Mouse (Mus musculus): ENCODE results near the gene Arhgap6. TPM values are rescaled to one million over a fixed set of nuclear protein-coding genes. Genes with fewer than 3 reads are reported as not detected.

Arhgap6 gene
- polyA plus RNA-seq (2012; rRNA removed), result 0.64 and 1.2 TPM in 2 replicates

DNA sequence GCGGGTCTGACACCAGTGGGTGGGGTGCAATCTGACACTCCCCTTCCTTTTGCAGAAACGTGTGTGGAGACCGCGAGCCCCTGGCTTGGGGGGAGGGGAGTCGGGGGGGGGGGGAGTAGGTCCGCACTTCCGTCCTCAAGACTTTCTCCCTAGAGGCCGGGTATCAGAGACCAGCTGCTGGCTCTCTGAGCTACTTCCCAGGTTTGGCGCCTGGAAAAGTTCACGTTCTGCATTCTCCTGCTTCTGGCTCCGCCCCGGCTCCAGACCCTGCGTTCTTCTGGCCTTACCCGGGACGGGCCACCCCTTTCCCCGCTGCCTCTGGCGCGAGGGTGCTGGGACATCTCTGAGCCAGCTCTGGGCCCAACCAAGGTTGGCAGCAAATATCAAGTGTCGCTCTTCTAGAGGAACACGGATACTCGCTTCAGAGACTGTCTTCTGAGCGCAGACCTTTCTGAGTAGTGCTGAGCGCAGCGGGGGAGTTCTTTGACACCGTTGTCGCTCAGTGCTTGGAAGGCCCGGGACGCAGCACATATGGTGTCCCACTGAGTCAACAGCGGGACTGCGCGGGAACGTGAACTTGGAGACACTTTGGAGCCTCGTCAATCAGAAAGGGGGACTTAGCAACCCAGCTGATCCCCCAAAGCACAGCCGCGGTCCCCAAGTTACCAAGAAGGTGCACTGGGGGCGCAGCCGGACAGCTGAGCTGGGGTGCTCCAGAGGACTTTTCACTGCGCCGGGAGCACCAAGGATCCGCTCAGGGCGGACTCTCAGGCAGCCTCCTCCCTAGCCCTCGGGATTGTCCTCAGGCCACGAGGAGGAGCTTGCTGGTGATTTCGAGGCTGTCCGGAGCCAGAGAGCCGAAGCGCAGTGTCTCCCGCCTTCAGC is at the start of gene Arhgap6:
Gene Arhgap6, plus strand, starts transcription at position 126 of the 885 bp plus-strand sequence.
- TF ChIP-seq CTCF (IDR thresholded peaks at IDR 0.05; ENCODE audit: borderline replicate concordance, extremely low read depth, insufficient read depth, insufficient read length) (no peak), POLR2A (IDR thresholded peaks at IDR 0.05; ENCODE audit: borderline replicate concordance, extremely low read depth, insufficient read depth, insufficient read length, poor library complexity, severe bottlenecking) (no peak)
- DNase-seq (ENCODE audit: low read depth), result peak; percentile 35

DNA sequence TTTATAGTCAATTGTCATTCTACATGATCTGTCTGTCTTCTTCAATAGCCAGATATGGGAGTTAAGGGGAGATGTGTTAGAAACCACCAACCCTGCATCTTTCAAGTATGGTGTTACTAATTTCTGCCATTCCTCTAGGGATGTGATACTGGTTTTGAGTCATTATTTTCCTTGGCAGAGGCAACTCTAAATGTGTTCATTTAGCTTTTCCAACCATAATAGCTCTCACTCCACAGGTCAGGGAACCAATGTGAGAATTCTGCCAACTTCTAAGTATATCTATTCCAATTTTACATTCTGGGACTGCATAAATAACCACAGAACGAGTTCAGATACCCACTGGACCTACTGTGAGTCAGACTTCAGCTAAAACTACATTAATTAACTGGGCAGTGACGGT is 47.9 kb upstream of the Arhgap6 start:
- TF ChIP-seq POLR2A (IDR thresholded peaks at IDR 0.05; ENCODE audit: borderline replicate concordance, extremely low read depth, insufficient read depth, insufficient read length, poor library complexity, severe bottlenecking) (no peak), CTCF (IDR thresholded peaks at IDR 0.05; ENCODE audit: borderline replicate concordance, extremely low read depth, insufficient read depth, insufficient read length) (no peak)
- no peak for DNase-seq (ENCODE audit: low read depth)

DNA sequence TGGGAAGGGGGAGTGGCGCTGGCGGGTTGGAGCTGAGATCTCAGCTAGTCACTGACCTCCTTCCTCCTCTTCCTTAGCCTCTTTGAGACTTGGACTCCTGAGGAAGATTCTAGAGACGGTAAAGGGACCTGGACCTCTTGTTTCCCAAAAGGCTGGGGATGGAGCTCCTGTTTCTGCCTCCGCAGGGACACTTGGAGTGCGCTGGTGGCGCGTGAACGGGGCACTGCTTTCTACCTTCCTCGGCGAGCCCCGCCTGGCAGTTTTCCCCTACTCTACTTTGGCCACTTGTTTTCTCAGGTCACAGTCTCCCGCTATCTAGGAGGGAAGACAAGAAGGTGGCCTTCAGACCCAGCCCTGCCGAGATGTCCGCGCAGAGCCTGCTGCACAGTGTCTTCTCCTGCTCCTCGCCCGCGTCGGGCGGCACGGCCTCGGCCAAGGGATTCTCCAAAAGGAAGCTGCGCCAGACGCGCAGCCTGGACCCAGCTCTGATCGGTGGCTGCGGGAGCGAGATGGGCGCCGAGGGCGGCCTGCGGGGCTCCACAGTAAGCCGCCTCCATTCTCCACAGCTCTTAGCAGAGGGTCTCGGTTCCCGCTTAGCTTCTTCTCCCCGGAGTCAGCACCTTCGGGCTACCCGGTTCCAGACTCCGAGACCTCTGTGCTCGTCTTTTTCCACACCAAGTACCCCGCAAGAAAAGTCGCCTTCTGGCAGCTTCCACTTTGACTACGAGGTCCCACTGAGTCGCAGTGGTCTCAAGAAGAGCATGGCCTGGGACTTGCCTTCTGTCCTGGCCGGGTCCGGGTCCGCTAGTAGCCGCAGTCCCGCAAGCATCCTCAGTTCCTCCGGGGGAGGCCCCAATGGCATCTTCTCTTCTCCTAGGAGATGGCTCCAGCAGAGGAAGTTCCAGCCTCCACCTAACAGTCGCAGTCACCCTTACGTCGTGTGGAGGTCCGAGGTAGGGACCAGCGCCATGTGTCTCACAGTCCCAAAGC is 1.3 kb downstream of the Arhgap6 start:
- peak; percentile 31 for DNase-seq (ENCODE audit: low read depth)
- TF ChIP-seq POLR2A (IDR thresholded peaks at IDR 0.05; ENCODE audit: borderline replicate concordance, extremely low read depth, insufficient read depth, insufficient read length, poor library complexity, severe bottlenecking) (no peak), CTCF (IDR thresholded peaks at IDR 0.05; ENCODE audit: borderline replicate concordance, extremely low read depth, insufficient read depth, insufficient read length) (no peak)

DNA sequence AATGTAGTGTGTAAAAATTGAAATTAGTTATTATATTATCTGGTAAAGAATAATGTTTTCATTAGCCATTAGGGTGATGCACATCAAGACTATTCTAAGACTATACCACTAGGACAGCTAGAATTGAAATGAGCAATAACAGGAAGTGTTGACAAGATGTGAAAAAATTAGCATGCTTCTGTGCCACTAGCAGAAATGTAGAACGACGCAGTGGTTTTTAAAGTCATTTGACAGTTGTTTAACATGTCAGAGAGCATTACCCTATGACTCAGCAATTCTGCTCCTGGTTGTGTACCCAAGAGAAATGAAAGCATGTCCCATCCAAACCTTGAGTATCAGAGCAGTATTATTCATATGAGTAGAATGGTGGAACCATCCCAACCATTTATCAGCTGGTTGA is 9.8 kb downstream of the Arhgap6 start:
- DNase-seq (ENCODE audit: low read depth), result no peak
- TF ChIP-seq CTCF (IDR thresholded peaks at IDR 0.05; ENCODE audit: borderline replicate concordance, extremely low read depth, insufficient read depth, insufficient read length), result no peak
- TF ChIP-seq POLR2A (IDR thresholded peaks at IDR 0.05; ENCODE audit: borderline replicate concordance, extremely low read depth, insufficient read depth, insufficient read length, poor library complexity, severe bottlenecking), result no peak

DNA sequence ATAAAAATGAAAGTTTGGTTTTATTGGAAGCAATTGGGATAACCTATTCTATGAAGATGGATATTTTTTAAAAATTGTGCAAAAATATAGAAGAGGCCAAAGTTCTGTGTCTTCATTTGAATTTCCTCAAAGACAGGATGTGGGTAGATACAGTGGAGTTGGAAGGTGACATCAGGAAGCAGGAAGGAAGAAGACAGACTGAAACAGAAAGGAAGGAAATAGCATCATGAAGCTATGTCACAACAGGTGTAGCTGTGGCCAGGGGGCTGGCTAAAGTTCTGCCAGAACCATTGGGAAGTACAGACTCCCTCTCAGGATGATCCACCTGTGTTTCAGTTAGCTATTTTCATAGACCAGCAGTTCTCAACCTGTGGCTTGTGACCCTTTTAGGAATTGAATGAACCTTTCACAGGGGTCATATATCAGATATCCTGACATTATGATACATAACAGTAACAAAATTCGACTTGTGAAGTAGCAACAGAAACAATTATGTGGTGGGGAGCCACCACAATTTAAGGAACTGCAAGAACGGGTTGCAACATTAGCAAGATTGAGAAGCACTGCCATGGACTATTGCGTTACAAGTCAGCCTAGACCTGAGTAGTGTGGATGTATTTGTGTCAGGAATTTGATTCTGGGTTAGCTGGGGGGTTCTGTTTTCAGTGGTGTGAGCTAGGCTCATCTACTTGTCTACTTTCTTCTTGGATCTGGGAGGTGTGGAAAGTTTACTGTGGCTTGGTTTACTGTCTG is 15.8 kb downstream of the Arhgap6 start:
- DNase-seq (ENCODE audit: low read depth), result no peak
- no peak for TF ChIP-seq POLR2A (IDR thresholded peaks at IDR 0.05; ENCODE audit: borderline replicate concordance, extremely low read depth, insufficient read depth, insufficient read length, poor library complexity, severe bottlenecking)
- TF ChIP-seq CTCF (IDR thresholded peaks at IDR 0.05; ENCODE audit: borderline replicate concordance, extremely low read depth, insufficient read depth, insufficient read length), result no peak

DNA sequence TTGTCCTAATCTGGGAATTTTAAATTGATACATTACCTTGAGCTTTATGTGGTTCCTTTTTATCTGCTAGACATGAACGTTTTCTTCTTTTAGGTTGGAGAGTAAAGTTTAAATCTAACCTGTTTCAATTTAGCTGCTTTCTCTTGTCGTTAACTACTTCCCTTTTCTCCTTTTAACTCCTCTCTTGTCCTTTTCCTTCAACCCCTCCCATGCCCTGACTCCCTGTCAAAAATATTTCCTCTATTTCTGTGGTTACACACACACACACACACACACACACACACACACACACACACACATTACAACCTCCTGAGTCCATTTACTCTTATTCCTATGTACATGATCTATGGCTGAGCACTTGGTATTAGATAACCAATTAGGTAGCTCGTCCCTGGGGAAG is 24.0 kb downstream of the Arhgap6 start:
- TF ChIP-seq CTCF (IDR thresholded peaks at IDR 0.05; ENCODE audit: borderline replicate concordance, extremely low read depth, insufficient read depth, insufficient read length), result no peak
- TF ChIP-seq POLR2A (IDR thresholded peaks at IDR 0.05; ENCODE audit: borderline replicate concordance, extremely low read depth, insufficient read depth, insufficient read length, poor library complexity, severe bottlenecking), result no peak
- DNase-seq (ENCODE audit: low read depth), result no peak

DNA sequence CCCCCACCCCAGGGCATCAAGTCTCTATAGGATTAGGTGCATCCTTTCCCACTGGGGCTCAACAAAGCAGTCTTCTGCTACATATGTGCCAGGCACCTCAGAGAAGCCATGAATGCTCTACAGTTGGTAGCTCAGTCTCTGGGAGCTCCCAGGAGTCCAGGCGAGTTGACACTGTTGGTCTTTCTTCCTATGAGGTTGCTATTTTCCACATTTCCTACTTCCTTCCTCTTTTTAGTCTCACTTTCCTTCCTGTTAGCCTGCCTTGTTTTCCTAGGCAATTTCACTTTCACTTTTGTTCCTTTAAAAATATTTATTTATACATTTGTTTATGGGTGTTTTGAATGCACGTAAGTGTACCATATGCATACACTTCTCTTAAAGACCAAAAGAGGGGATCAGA is 29.3 kb downstream of the Arhgap6 start:
- DNase-seq (ENCODE audit: low read depth), result no peak
- TF ChIP-seq POLR2A (IDR thresholded peaks at IDR 0.05; ENCODE audit: borderline replicate concordance, extremely low read depth, insufficient read depth, insufficient read length, poor library complexity, severe bottlenecking), result no peak
- TF ChIP-seq CTCF (IDR thresholded peaks at IDR 0.05; ENCODE audit: borderline replicate concordance, extremely low read depth, insufficient read depth, insufficient read length), result no peak

DNA sequence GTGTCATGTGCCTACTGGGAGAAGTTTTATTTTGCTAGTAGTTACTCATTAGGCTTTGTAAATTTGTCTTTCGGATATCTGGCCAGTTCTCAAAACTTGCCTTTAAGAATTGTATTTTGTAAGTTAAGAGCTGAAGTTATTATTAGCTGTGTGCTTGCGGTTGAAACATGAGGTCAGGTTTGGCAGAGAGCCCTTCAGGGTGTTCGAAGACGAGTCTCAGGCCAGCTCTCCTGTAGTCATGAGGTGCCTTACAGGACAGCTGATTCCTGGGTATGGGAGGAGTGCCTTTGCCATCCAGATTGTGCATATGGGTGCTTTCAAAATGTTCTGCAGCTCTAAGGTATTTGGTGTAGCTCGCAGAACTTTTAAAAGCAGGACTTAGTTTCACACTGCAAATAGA is 37.4 kb downstream of the Arhgap6 start:
- DNase-seq (ENCODE audit: low read depth), result no peak
- TF ChIP-seq POLR2A (IDR thresholded peaks at IDR 0.05; ENCODE audit: borderline replicate concordance, extremely low read depth, insufficient read depth, insufficient read length, poor library complexity, severe bottlenecking) (no peak), CTCF (IDR thresholded peaks at IDR 0.05; ENCODE audit: borderline replicate concordance, extremely low read depth, insufficient read depth, insufficient read length) (no peak)

DNA sequence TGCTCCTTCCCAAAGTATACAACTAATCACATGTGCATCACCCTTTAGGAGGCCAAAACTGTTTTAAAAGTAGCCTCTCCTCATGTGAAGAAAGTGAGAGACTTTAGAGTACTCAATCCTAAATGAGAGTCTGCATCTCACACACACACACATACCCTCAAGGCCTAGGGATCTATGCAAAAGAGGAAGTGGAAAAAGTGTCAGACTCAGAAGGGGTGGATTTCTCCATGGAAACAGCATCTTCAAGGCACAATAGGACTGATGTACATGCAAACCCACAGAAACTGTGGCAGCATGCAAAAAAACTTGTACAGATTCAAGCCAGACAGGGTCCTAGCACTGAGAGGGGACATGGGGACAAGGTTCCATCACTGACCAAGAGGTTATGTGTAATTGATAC is 53.2 kb downstream of the Arhgap6 start:
- TF ChIP-seq CTCF (IDR thresholded peaks at IDR 0.05; ENCODE audit: borderline replicate concordance, extremely low read depth, insufficient read depth, insufficient read length) (no peak), POLR2A (IDR thresholded peaks at IDR 0.05; ENCODE audit: borderline replicate concordance, extremely low read depth, insufficient read depth, insufficient read length, poor library complexity, severe bottlenecking) (no peak)

DNA sequence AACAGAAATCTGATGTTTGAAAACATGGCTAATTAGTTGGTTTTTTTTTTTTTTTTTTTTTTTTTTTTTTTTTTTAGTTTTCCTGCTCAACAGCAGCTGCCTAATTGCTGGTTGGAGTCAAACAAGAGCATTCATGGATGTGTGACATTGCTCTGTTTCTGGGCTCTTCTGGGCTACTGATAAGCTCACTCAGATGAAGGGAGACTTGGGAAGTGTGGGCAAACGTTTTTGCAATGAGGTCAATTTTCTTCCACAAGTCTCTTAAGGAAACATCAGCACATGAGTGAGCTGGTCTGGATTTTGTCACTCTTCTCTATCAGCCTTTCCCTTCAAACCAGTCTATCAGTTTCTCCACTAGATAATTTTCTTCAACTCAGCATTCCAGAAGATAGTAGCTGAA is 79.8 kb downstream of the Arhgap6 start:
- no peak for DNase-seq (ENCODE audit: low read depth)
- TF ChIP-seq CTCF (IDR thresholded peaks at IDR 0.05; ENCODE audit: borderline replicate concordance, extremely low read depth, insufficient read depth, insufficient read length) (no peak), POLR2A (IDR thresholded peaks at IDR 0.05; ENCODE audit: borderline replicate concordance, extremely low read depth, insufficient read depth, insufficient read length, poor library complexity, severe bottlenecking) (no peak)

More for the DNA sequence above, 53.2 kb downstream of the Arhgap6 start:
- no peak for DNase-seq (ENCODE audit: low read depth)

All from brain, embryonic 14.5 days (tissue).